Mouse (Mus musculus): ENCODE measurements around the gene Ccdc66. TPM values are rescaled to one million over a fixed set of nuclear protein-coding genes. Genes with fewer than 3 reads are reported as not detected.

Ccdc66 gene
- polyA plus RNA-seq, 1 experiment from 2014 or later, result 13.4 TPM

DNA sequence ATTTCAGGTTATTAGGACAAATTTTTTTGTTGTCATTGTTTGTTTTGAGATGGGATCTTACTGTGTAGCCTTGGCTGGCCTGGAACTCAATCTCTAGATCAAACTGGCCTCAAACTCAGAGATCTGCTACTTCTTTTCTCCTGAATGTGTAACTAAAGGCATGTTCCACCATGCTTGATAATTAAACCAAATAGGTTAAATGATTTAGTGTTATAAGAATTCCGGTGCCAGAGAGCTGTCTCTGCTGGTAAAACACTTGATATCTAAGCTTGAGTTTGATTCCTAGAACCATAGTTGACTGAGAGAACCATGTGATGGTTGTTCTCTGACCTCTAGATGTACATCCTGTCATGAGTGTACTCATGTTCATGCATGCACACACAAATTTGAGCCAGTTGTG, 72.1 kb downstream of the Ccdc66 start:
- WGBS, result 98% methylated on average over 1 of the region's 1 CpGs
- no peaks in the 10 kb centered on the region for H3K9me3 ChIP-seq
- ATAC-seq (replicated peaks), result no peak
- no peak overlapping the region for H3K27ac ChIP-seq (replicated peaks)
- H3K9ac ChIP-seq (replicated peaks), result no peak overlapping the region
- no peak overlapping the region for H3K4me2 ChIP-seq (replicated peaks)
- H3K27me3 ChIP-seq, result no peaks in the 10 kb centered on the region
- peaks cover 34% of the 10 kb centered on the region for H3K36me3 ChIP-seq
- no peaks in the 10 kb centered on the region for H3K4me1 ChIP-seq
- H3K4me3 ChIP-seq, result no peak overlapping the region

- Histone ChIP-seq H3K9ac (replicated peaks) (no peak overlapping the region), H3K36me3 (peaks cover 30% of the 10 kb centered on the region), H3K27me3 (no peaks in the 10 kb centered on the region; the same call in 1 of the 2 replicates), H3K4me1 (peaks cover 9% of the 10 kb centered on the region), H3K9me3 (no peaks in the 10 kb centered on the region), H3K4me2 (replicated peaks) (no peak overlapping the region), H3K4me3 (no peak overlapping the region), H3K27ac (replicated peaks) (no peak overlapping the region)
- ATAC-seq (replicated peaks), result no peak
- WGBS, result 97% methylated on average over 2 of the region's 2 CpGs
Measured at GRCm38 (mm10) chr14:27432064-27432463, 76.2 kb downstream of the Ccdc66 start.

Other genes with a start within 250 kb of the Ccdc66 start
- gene Fam208a, start 79.6 kb downstream of the Ccdc66 start, polyA plus RNA-seq (2015; fragmentation: Nextera tagmentation; extraction: Ambion mirVana), result 17.4 and 18.2 TPM in 2 replicates
- 63.4 and 69.7 TPM in 2 replicates for gene Erc2, start 114.0 kb upstream of the Ccdc66 start, polyA plus RNA-seq (2015; fragmentation: Nextera tagmentation; extraction: Ambion mirVana)